Mouse (Mus musculus) embryonic facial prominence, embryonic 12.5 days (tissue): ENCODE results near the gene 0610010F05Rik. TPM values are rescaled to one million over a fixed set of nuclear protein-coding genes. Genes with fewer than 3 reads are reported as not detected.

ENCODE experiments used
- ATAC-seq: fragments of 200-750 bp; cut with Nextera tagmentation; 2 replicates; pipeline ENCODE4 v1.8.0; 2017; ENCODE audit not compliant: insufficient number of reproducible peaks, insufficient read depth, low FRiP score, low TSS enrichment
- H3K27ac ChIP-seq: fragments of 300-500 bp; sonication (generic); 2 replicates; pipeline ENCODE4 v1.5.1; 2016; ENCODE audit warnings: mild to moderate bottlenecking
- H3K27me3 ChIP-seq: fragments of 300-500 bp; sonication (generic); 2 replicates; pipeline ENCODE4 v1.6.1; 2016; ENCODE audit warnings: mild to moderate bottlenecking, moderate library complexity
- H3K36me3 ChIP-seq: fragments of 300-500 bp; sonication (generic); 2 replicates; pipeline ENCODE4 v1.6.1; 2016; ENCODE audit warnings: mild to moderate bottlenecking
- H3K4me1 ChIP-seq: fragments of 300-500 bp; sonication (generic); 2 replicates; pipeline ENCODE4 v1.6.1; 2016
- H3K4me2 ChIP-seq: fragments of 300-500 bp; sonication (generic); replicated peaks from 2 replicates; pipeline ENCODE4 v1.6.1; 2016; ENCODE audit warnings: mild to moderate bottlenecking, moderate library complexity
- H3K4me3 ChIP-seq: fragments of 300-500 bp; sonication (generic); 2 replicates; pipeline ENCODE4 v1.5.1; 2016; ENCODE audit warnings: mild to moderate bottlenecking
- H3K9ac ChIP-seq: fragments of 300-500 bp; sonication (generic); 2 replicates; pipeline ENCODE4 v1.6.1; 2016; ENCODE audit warnings: mild to moderate bottlenecking, moderate library complexity
- H3K9me3 ChIP-seq: fragments of 300-500 bp; sonication (generic); 2 replicates; pipeline ENCODE4 v1.6.1; 2016; ENCODE audit warnings: mild to moderate bottlenecking, moderate library complexity
- WGBS: fragments of 180-500 bp; shearing (Covaris S2); methylation state at CpG from one replicate; pipeline ENCODE4 v1.1.7; 2016; 5-methylcytosine and 5-hydroxymethylcytosine counted together
- polyA plus RNA-seq: library from polyadenylated mRNA; unstranded; fragments of >200 nt; fragmentation: Nextera tagmentation; extraction: Ambion mirVana; gene quantifications from 2 replicates; pipeline ENCODE4 v1.2.1, GENCODE M21; 2016

0610010F05Rik gene
- polyA plus RNA-seq, 1 experiment from 2014 or later, result 33.4 TPM

DNA sequence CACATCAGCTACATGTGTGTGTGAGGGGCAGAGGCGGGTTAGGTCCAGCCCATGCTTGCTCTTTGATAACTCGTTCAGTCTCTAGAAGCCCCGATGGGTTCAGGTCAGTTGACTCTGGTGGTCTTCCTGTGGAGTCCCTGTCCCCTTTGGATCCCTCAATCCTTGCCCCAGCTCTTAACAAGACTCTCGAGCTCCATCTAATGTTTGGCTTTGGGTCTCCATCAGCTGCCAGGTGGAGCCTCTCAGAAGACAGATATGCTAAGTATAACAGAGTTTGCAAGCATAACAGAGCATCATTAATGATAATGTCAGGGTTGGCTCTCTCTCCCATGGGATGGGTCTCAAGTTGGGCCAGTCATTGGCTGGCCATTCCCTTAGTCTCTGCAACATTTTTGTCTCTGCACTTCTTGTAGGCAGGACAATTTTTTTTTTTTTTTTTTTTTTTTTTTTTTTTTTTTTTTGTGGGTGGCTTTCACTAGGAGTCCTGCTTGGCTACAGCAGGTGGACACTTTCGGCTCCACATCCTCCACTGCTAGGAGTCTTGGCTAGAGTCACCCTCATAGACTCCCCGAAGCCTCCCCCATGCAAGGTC lies 76.3 kb downstream of the 0610010F05Rik start:
- Histone ChIP-seq H3K36me3 (no peaks in the 10 kb centered on the region), H3K4me2 (no peak overlapping the region), H3K27ac (no peak overlapping the region), H3K4me1 (no peaks in the 10 kb centered on the region), H3K27me3 (no peaks in the 10 kb centered on the region), H3K9me3 (no peaks in the 10 kb centered on the region), H3K4me3 (no peak overlapping the region), H3K9ac (no peak overlapping the region)
- no peak for ATAC-seq
- WGBS, result 65% methylated on average over 6 of the region's 6 CpGs

DNA sequence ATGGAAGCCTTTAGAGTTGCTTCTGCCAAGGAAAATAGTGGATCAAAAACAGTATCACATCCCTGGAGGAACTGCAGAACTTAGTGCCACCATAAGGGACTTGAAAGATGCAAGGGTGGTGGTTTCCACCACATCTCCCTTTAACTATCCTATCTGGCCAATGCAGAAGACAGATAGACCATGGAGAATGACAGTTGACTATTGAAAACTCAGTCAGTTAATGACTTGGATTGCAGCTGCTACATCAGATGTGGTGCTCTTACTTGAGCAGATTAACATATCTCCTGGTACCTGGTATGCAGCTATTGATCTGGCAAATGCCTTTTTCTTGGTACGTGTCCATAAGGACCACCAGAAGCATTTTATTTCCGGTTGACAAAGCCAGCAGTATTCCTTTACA lies 96.0 kb downstream of the 0610010F05Rik start:
- Histone ChIP-seq H3K27ac (no peak overlapping the region), H3K36me3 (no peaks in the 10 kb centered on the region), H3K4me2 (no peak overlapping the region), H3K4me1 (no peaks in the 10 kb centered on the region), H3K9ac (no peak overlapping the region), H3K27me3 (no peaks in the 10 kb centered on the region), H3K9me3 (no peaks in the 10 kb centered on the region), H3K4me3 (no peak overlapping the region)
- WGBS, result 92% methylated on average over 2 of the region's 2 CpGs
- ATAC-seq, result no peak

DNA sequence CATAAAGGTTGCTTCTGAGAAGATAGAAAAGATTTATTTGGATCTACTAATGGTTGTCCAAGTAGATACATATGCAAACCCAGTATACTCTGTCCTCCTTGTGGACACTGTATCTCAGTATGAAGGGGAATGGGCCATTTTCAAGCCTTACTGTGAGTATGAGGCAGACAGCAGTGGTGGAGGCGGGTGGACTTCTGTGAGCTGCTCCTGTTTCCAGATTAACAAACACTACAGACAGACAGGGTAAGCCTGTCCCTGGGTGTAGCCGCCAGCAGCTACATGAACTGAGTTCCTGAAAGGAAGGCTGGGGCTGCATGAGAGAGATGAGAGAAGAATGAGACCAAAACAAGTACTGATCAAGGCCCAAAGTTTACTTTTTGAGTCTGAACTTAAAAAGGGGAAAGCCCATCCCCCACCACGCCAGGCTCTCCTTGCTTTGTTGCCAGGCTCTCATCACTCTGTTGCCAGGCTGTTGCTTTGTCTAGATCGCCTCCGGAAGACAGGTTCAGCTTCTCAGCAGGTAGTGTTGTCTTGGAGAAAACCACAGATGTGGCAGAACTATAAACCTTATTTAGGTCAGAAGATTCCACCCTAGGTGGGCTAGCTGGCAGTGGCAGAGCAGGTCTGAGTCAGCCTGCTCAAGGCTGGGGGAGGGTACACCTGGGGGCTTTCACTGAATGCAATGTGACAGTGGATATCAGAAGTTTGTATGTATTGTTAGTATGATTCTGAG lies 112.8 kb downstream of the 0610010F05Rik start, which contains the start of gene 1700093K21Rik:
Gene 1700093K21Rik, minus strand, starts transcription at position 683 of the 733 bp plus-strand sequence.
- no peaks in the 10 kb centered on the region for H3K9me3 ChIP-seq
- H3K27me3 ChIP-seq, result no peaks in the 10 kb centered on the region
- H3K4me2 ChIP-seq, result no peak within 1 kb of the TSS
- H3K36me3 ChIP-seq, result no peaks in the 10 kb centered on the region
- no peak within 1 kb of the TSS for H3K27ac ChIP-seq
- H3K9ac ChIP-seq, result no peak within 1 kb of the TSS
- no peaks in the 10 kb centered on the region for H3K4me1 ChIP-seq
- no peak within 1 kb of the TSS for H3K4me3 ChIP-seq
- WGBS, result 42% methylated on average over 5 of the region's 5 CpGs
- ATAC-seq, result no peak

DNA sequence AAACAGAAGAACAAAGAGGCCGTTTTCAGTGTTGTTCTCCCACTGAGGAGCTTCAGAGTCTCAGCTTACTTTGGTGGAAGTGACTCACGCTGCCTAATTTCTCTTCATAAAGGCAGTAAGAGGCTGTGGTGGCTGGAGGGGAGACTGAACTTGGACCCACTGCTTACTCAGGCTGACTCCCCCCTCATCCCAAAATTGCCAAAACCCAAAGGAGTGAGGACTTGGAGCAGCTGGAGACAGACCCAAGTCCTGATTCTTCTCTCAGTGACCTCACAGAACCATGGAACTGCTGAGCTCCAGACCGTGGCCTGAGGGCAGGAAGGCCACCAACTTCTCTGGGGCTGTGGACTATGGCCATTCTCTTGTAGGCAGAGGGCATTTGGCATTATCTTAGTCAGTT lies 114.5 kb downstream of the 0610010F05Rik start:
- H3K4me2 ChIP-seq, result no peak overlapping the region
- no peak overlapping the region for H3K9ac ChIP-seq
- no peak overlapping the region for H3K27ac ChIP-seq
- no peak overlapping the region for H3K4me3 ChIP-seq
- no peaks in the 10 kb centered on the region for H3K4me1 ChIP-seq
- no peaks in the 10 kb centered on the region for H3K9me3 ChIP-seq
- no peaks in the 10 kb centered on the region for H3K27me3 ChIP-seq
- no peaks in the 10 kb centered on the region for H3K36me3 ChIP-seq
- no peak for ATAC-seq
- WGBS, result 75% methylated on average over 3 of the region's 3 CpGs

DNA sequence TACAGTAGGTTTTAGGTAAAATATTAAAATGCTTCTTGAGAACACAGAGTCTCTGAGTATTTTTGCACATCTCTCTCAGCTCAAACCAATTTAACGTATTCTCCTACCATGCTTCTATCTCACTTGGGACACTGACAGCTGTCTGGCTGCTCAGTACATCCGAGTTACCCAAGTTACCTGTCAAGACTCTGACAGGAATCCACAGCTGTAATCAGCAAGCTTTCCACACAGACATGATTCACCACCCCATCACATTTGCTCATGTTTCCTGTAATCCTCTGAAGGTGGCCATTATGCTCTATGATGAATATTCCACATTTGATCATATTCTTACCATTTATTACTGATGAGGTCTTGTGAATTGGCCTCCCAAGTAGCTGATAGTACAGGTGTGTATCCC lies 118.1 kb downstream of the 0610010F05Rik start:
- Histone ChIP-seq H3K9ac (no peak overlapping the region), H3K27ac (no peak overlapping the region), H3K27me3 (no peaks in the 10 kb centered on the region), H3K9me3 (no peaks in the 10 kb centered on the region), H3K4me2 (no peak overlapping the region), H3K4me1 (no peaks in the 10 kb centered on the region), H3K36me3 (no peaks in the 10 kb centered on the region), H3K4me3 (no peak overlapping the region)
- 81% methylated on average over 2 of the region's 2 CpGs for WGBS
- ATAC-seq, result no peak

Other genes with a start within 250 kb of the 0610010F05Rik start
- 122 and 132 TPM in 2 replicates for gene Ahsa2, start 135.6 kb downstream of the 0610010F05Rik start, polyA plus RNA-seq
- 0.19 TPM in 1 of 2 replicates, not detected in the other for gene 1700093K21Rik, start 112.5 kb downstream of the 0610010F05Rik start, polyA plus RNA-seq
- gene Pus10, start 32.0 kb upstream of the 0610010F05Rik start, polyA plus RNA-seq, result 28.6 and 30.4 TPM in 2 replicates
- gene Pex13, start 32.3 kb upstream of the 0610010F05Rik start, polyA plus RNA-seq, result 38.4 and 40.0 TPM in 2 replicates
- 0.93 and 0.97 TPM in 2 replicates for gene Rel, start 137.3 kb upstream of the 0610010F05Rik start, polyA plus RNA-seq